Mouse (Mus musculus) ES-E14 (cell line): Measurements from ENCODE around the gene Flot2.

Experiments
- CHD2 ChIP-seq: IDR thresholded peaks from 2 replicates; pipeline ENCODE4 v1.6.1; 2014; ENCODE audit warnings: mild to moderate bottlenecking, low read depth, low read length, inconsistent platforms
- MAFK ChIP-seq: IDR thresholded peaks from 2 replicates; pipeline ENCODE4 v1.6.1; 2014; ENCODE audit warnings: mild to moderate bottlenecking, low read depth, low read length, inconsistent platforms; ENCODE audit not compliant: insufficient read depth
- ZC3H11A ChIP-seq: IDR thresholded peaks from 2 replicates; pipeline ENCODE4 v1.6.1; 2012; ENCODE audit warnings: low read depth, mild to moderate bottlenecking, inconsistent platforms, low read length, borderline replicate concordance
- ZNF384 ChIP-seq: IDR thresholded peaks from 2 replicates; pipeline ENCODE4 v1.6.1; 2012; ENCODE audit warnings: low read depth, low read length, inconsistent platforms

DNA sequence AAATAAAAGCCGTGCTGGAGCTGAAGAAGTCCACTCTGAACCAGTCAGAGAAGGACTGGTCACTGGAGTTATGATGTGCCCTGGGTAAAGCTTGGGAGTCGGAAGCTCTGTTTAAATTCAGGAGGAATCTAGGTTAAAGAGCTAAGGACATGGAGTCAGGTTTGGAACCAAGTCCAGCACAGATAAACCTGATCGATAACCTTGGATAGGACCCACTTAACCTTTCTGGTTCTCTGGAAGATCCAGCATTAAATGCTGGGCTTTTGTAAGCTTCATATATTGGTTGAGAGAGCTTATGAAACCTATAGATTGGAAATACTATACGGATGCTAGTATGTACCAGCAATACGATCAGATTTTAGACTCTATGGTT, 57.4 kb downstream of the Flot2 start:
- TF ChIP-seq ZNF384 (no peak), MAFK (no peak), CHD2 (no peak), ZC3H11A (no peak)
